Mouse (Mus musculus) limb, embryonic 11.5 days (tissue): ENCODE data around the gene Spsb3. TPM values are rescaled to one million over a fixed set of nuclear protein-coding genes. Genes with fewer than 3 reads are reported as not detected.

Experiments used
- ATAC-seq: fragments of 200-750 bp; cut with Nextera tagmentation; 2 replicates; pipeline ENCODE4 v1.8.0; 2017; ENCODE audit warnings: low read depth; ENCODE audit not compliant: insufficient number of reproducible peaks, low FRiP score, low TSS enrichment
- DNase-seq: peaks from one replicate; pipeline ENCODE4 v3.0.0-alpha.2; 2015; ENCODE audit warnings: low spot score
- H3K27ac ChIP-seq: fragments of 300-500 bp; sonication (generic); replicated peaks from 2 replicates; pipeline ENCODE4 v1.5.1; 2014; ENCODE audit warnings: low read depth, mild to moderate bottlenecking, low read length
- H3K27me3 ChIP-seq: fragments of 300-500 bp; sonication (generic); 2 replicates; pipeline ENCODE4 v1.6.1; 2014; ENCODE audit warnings: mild to moderate bottlenecking, low read length, mixed read lengths; ENCODE audit not compliant: control insufficient read depth, insufficient read depth
- H3K36me3 ChIP-seq: fragments of 300-500 bp; sonication (generic); 2 replicates; pipeline ENCODE4 v1.6.1; 2014; ENCODE audit warnings: mild to moderate bottlenecking, low read length, moderate library complexity, mixed read lengths; ENCODE audit not compliant: control insufficient read depth, insufficient read depth
- H3K4me1 ChIP-seq: fragments of 300-500 bp; sonication (generic); 2 replicates; pipeline ENCODE4 v1.6.1; 2014; ENCODE audit warnings: low read length, mixed read lengths; ENCODE audit not compliant: control insufficient read depth, insufficient read depth
- H3K4me2 ChIP-seq: fragments of 300-500 bp; sonication (generic); 2 replicates; pipeline ENCODE4 v1.6.1; 2014; ENCODE audit warnings: low read depth, mild to moderate bottlenecking, moderate library complexity; ENCODE audit not compliant: severe bottlenecking
- H3K4me3 ChIP-seq: fragments of 300-500 bp; sonication (generic); 2 replicates; pipeline ENCODE4 v1.5.1; 2014; ENCODE audit warnings: low read depth, low read length
- H3K9ac ChIP-seq: fragments of 300-500 bp; sonication (generic); 2 replicates; pipeline ENCODE4 v1.6.1; 2014; ENCODE audit warnings: mild to moderate bottlenecking, low read length
- H3K9me3 ChIP-seq: fragments of 300-500 bp; sonication (generic); 2 replicates; pipeline ENCODE4 v1.6.1; 2016; ENCODE audit warnings: low read length; ENCODE audit not compliant: control insufficient read depth
- WGBS: fragments of 180-500 bp; shearing (Covaris S2); extraction: QIAGEN DNeasy Blood & Tissue Kit; methylation state at CpG from one replicate; pipeline ENCODE4 v1.1.7; 2014; 5-methylcytosine and 5-hydroxymethylcytosine counted together
- polyA plus RNA-seq: library from polyadenylated mRNA; unstranded; fragments of >200 nt; fragmentation: Nextera tagmentation; extraction: Ambion mirVana; gene quantifications from 2 replicates; pipeline ENCODE4 v1.2.1, GENCODE M21; 2014

Gene Spsb3
- polyA plus RNA-seq, 1 experiment from 2014 or later: 42.1 TPM

DNA sequence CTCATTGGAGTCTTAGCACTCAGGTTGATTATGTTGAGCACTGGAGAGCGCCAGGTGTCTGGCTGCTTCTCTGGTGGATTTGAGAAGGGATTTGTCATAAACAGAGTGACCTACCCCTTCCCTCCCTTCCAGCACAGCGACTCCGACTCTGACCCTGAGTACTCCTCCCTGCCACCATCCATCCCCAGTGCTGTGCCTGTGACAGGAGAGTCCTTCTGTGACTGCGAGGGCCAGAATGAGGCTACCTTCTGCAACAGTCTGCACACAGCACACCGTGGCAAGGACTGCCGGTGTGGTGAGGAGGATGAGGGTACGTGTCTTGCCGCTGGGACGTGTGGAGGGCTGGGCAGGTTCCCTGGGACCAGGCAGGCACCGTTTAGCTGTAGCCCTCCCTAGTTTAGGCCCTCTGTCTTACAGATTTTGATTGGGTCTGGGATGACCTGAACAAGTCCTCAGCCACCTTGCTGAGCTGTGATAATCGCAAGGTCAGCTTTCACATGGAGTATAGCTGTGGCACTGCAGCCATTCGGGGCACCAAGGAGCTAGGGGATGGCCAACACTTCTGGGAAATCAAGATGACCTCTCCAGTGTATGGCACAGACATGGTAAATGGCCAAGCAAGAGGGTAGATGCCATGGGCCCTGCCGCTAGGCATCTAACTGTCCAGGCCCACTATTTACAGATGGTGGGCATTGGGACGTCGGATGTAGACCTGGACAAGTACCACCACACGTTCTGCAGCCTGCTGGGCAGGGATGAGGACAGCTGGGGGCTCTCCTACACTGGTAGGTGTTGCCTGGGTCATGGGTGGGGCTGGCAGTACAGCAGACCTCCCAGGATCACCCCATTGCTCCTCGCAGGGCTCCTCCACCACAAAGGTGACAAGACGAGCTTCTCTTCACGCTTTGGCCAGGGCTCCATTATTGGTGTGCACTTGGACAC is 4.0 kb downstream of the Spsb3 start:
- Histone ChIP-seq H3K4me1 (peaks cover 19% of the 10 kb centered on the region), H3K9me3 (no peaks in the 10 kb centered on the region), H3K4me3 (no peak overlapping the region), H3K27ac (no peak overlapping the region), H3K4me2 (no peak overlapping the region), H3K9ac (0 out of 2 replicates have a peak overlapping the region, but pooled peaks have one; percentile 12), H3K27me3 (no peaks in the 10 kb centered on the region), H3K36me3 (peaks cover 19% of the 10 kb centered on the region)
- DNase-seq: no peak
- 90% methylated on average over 19 of the region's 19 CpGs for WGBS
- ATAC-seq: no peak

- Histone ChIP-seq H3K4me3 (no peak overlapping the region), H3K9ac (no peak overlapping the region), H3K4me1 (peaks cover 24% of the 10 kb centered on the region), H3K36me3 (peaks cover 19% of the 10 kb centered on the region), H3K4me2 (no peak overlapping the region), H3K27ac (no peak overlapping the region), H3K27me3 (no peaks in the 10 kb centered on the region), H3K9me3 (no peaks in the 10 kb centered on the region)
- ATAC-seq: no peak
- 92% methylated on average over 13 of the region's 13 CpGs for WGBS
- DNase-seq: no peak
Measured at GRCm38 (mm10) chr17:24891321-24891720, 4.9 kb downstream of the Spsb3 start.

DNA sequence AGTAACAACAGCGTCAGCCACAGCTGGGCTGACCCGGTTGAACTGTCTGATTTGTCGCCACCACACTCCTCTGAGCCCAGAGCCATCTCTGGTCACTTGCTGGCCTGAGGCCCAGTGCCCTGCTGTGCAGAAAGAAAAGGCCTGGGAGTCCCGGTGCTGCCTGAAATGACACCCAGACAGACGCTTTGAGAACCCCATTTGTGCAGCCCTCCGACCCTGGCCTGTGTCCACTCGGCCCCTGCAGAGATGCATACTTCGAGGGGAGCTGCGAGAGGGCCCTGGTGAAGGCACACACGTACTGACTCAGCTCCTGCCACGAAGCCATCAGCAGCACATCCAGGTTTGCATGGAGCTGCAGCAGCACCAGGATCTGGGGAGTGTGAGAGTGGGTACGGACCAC is 6.3 kb downstream of the Spsb3 start:
- Histone ChIP-seq H3K27me3 (no peaks in the 10 kb centered on the region), H3K27ac (no peak overlapping the region), H3K9me3 (no peaks in the 10 kb centered on the region), H3K4me2 (no peak overlapping the region), H3K9ac (no peak overlapping the region), H3K4me3 (no peak overlapping the region), H3K4me1 (peaks cover 26% of the 10 kb centered on the region), H3K36me3 (peaks cover 23% of the 10 kb centered on the region)
- WGBS: 95% methylated on average over 12 of the region's 12 CpGs
- no peak for ATAC-seq
- no peak for DNase-seq

DNA sequence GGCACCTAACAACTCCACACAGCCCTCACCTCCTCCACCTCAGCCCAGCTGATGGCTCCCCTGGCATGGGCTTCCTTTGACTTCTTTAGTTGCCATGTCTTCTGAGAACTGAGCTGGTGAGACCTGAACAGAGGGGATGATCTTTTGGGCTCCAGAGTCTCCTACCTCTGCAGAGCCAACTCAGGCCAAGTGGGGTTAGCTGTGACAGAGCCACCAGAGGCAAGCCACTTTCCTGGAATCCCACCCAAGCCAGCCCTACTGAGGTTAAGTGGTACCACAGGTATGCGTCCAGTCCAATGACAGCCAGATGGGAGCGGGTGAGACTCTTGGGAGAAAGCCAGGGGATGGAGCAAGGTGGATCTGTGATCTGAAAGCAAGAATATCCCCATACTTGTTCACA is 6.8 kb downstream of the Spsb3 start:
- Histone ChIP-seq H3K9ac (no peak overlapping the region), H3K4me1 (peaks cover 25% of the 10 kb centered on the region), H3K4me3 (no peak overlapping the region), H3K36me3 (peaks cover 27% of the 10 kb centered on the region), H3K9me3 (no peaks in the 10 kb centered on the region), H3K27me3 (no peaks in the 10 kb centered on the region), H3K4me2 (no peak overlapping the region), H3K27ac (no peak overlapping the region)
- DNase-seq (no peak), ATAC-seq (no peak)
- 89% methylated on average over 2 of the region's 2 CpGs for WGBS

DNA sequence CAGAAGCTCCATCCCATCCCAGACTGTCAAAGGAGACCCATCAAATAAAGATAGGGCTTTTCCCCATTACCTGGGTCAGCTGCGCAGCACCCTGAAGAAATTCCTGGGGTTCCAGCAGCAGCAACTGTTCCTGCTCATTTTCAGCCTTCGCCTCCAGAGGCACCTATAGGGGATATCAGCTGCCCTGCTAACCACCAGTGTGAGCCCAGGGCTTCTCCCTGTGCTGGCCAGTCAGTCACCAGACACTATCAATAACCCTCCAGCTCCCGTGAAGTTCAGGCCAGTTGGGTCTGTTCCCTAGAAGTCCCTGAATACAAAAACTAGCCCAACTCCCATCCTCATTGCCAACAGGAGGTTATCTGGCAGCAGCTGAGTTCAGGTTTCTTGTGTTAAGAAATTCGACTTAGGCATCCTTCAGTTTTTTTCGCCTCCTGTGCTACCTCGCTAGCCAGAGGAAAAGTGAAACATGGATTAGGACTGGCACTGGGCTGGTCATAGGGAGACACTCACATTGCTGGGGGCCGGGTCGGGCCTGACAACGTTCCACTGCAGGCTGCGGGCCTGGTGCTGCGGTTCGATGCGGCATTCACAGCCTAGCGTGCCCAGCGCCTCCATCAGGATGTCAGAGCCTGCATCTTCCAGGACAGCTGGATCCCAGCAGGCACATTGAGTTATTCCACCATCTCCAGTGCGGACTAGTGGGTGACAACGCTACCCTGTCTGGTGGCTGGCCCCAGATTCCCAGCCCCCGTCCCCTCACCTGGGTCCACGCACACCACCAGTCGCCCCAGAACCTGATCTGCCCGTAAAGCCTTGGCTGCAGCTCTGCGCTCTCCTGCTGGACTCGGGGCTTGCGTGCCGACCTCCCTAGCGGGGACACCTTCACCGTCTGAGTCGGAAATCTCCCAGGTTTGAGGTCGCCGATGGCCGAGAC is 7.9 kb downstream of the Spsb3 start:
- WGBS: 11% methylated on average over 31 of the region's 31 CpGs
- no peak overlapping the region; the same call in 1 of the 2 replicates for H3K27ac ChIP-seq
- peak overlapping the region; percentile 81 for H3K4me3 ChIP-seq
- peaks cover 25% of the 10 kb centered on the region for H3K4me1 ChIP-seq
- peak overlapping the region; percentile 70 for H3K9ac ChIP-seq
- peaks cover 36% of the 10 kb centered on the region for H3K36me3 ChIP-seq
- H3K9me3 ChIP-seq: no peaks in the 10 kb centered on the region
- H3K27me3 ChIP-seq: no peaks in the 10 kb centered on the region
- DNase-seq: peak; percentile 35
- H3K4me2 ChIP-seq: peak overlapping the region; percentile 59
- peak; percentile 6; the same call in 1 of the 2 replicates for ATAC-seq

DNA sequence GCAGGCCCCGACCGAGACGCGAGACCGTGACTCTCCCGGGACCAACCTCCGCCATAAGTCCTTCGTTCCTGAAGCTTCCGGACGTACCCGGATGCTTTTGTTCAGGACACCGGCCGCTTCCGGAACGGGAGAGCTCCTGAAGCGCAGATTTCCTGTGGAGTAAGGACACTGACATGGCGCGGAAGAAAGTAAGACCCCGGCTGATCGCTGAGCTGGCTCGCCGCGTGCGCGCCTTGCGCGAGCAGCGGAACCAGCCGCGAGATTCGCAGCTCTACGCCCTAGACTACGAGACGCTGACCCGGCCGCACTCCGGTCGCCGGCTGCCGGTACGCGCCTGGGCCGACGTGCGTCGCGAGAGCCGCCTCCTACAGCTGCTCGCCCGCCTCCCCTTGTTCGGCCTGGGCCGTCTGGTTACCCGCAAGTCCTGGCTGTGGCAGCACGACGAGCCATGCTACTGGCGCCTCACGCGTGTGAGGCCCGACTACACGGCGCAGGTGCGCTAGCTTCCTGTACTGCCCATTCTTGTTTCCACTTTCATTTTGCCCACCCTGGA is 8.6 kb downstream of the Spsb3 start, which contains the start of the genes Eme2 and Mrps34:
Gene Eme2, minus strand, starts transcription at position 93 of the 553 bp plus-strand sequence.
Gene Mrps34, plus strand, starts transcription at position 122 of the 553 bp plus-strand sequence.
- H3K4me2 ChIP-seq: peak within 1 kb of the TSS; percentile 59
- under 1% methylated on average over 62 of the region's 62 CpGs for WGBS

GRCm38 (mm10) chr17:24895571-24896240 is 9.3 kb downstream of the Spsb3 start:
- H3K4me2 ChIP-seq: peak overlapping the region; percentile 59
- ATAC-seq (no peak), DNase-seq (peak; percentile 35)
- H3K4me1 ChIP-seq: peaks cover 25% of the 10 kb centered on the region
- peak overlapping the region; percentile 1; the same call in 1 of the 2 replicates for H3K27ac ChIP-seq
- H3K36me3 ChIP-seq: peaks cover 37% of the 10 kb centered on the region
- no peaks in the 10 kb centered on the region for H3K9me3 ChIP-seq
- H3K4me3 ChIP-seq: peak overlapping the region; percentile 81
- peak overlapping the region; percentile 70 for H3K9ac ChIP-seq
- WGBS: 15% methylated on average over 23 of the region's 23 CpGs
- H3K27me3 ChIP-seq: no peaks in the 10 kb centered on the region

More for the DNA sequence above, 8.6 kb downstream of the Spsb3 start, which contains the start of the genes Eme2 and Mrps34:
- Histone ChIP-seq H3K27me3 (no peaks in the 10 kb centered on the region), H3K4me1 (peaks cover 25% of the 10 kb centered on the region), H3K36me3 (peaks cover 43% of the 10 kb centered on the region), H3K4me3 (peak within 1 kb of the TSS; percentile 81), H3K9ac (peak within 1 kb of the TSS; percentile 70), H3K27ac (peak within 1 kb of the TSS; percentile 1; the same call in 1 of the 2 replicates), H3K9me3 (no peaks in the 10 kb centered on the region)
- peak; percentile 20; the same call in 1 of the 2 replicates for ATAC-seq
- DNase-seq: peak; percentile 89
